Mouse (Mus musculus) lung, postnatal 0 days (tissue): ENCODE results near the gene Casp3.

ENCODE experiments used
- CTCF ChIP-seq: IDR thresholded peaks from 2 replicates; pipeline ENCODE4 v1.5.1; 2016; ENCODE audit warnings: antibody characterized with exemption, mild to moderate bottlenecking
- EP300 ChIP-seq: IDR thresholded peaks from 2 replicates; pipeline ENCODE4 v1.6.1; 2016; ENCODE audit warnings: antibody characterized with exemption, mild to moderate bottlenecking, control low read depth

DNA sequence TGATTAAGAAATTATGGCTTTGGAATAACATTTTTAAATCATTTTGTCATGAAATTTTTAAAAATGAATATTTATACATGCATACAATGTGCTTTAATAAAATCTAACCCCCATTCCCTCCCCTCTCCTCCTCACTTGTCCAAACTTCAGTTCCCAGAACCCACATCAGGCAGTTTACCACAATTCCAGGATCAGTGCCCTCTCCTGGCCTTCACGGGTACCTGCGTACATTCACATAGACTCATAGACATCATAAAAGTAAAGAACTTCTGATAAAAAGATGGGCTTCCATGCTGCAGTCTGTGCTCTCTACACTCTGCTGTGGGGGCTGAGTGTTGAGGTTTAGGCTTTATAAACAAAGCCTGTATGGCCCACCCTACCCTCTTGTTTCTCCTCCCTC lies 48.1 kb upstream of the Casp3 start:
- TF ChIP-seq CTCF (peak; percentile 58), EP300 (no peak)
